Mouse (Mus musculus) C2C12 (cell line): ENCODE measurements around the gene Lats2. TPM values are rescaled to one million over a fixed set of nuclear protein-coding genes. Genes with fewer than 3 reads are reported as not detected.

Source experiments
- H3K27me3 ChIP-seq: one replicate; pipeline ENCODE4 v1.6.1; 2011; ENCODE audit not compliant: control insufficient read depth, insufficient read depth, insufficient read length
- H3K36me3 ChIP-seq: one replicate; pipeline ENCODE4 v1.6.1; 2011; ENCODE audit not compliant: control insufficient read depth, insufficient read depth
- H3K4me3 ChIP-seq: one replicate; pipeline ENCODE4 v1.5.1; 2011; ENCODE audit warnings: mild to moderate bottlenecking, control low read depth; ENCODE audit not compliant: poor library complexity, insufficient read depth, severe bottlenecking
- H3K79me2 ChIP-seq: one replicate; pipeline ENCODE4 v1.6.1; 2011; ENCODE audit not compliant: control insufficient read depth, insufficient read depth
- H3K79me3 ChIP-seq: one replicate; pipeline ENCODE4 v1.6.1; 2011; ENCODE audit warnings: low read depth, control low read depth
- H3ac ChIP-seq: one replicate; pipeline ENCODE3; 2011; ENCODE audit warnings: low read depth; ENCODE audit not compliant: control insufficient read depth, insufficient read length
- CEBPB ChIP-seq: IDR thresholded peaks from one replicate; pipeline ENCODE4 v1.6.1; 2011; ENCODE audit warnings: low read depth, mild to moderate bottlenecking, control low read depth, moderate library complexity
- CTCF ChIP-seq: IDR thresholded peaks from one replicate; pipeline ENCODE4 v1.5.1; 2011; ENCODE audit not compliant: control insufficient read depth, insufficient read depth, insufficient read length
- FOSL1 ChIP-seq: IDR thresholded peaks from one replicate; pipeline ENCODE4 v1.8.0; 2011; ENCODE audit warnings: mild to moderate bottlenecking, low read length; ENCODE audit not compliant: poor library complexity, insufficient read depth, severe bottlenecking
- MAX ChIP-seq: IDR thresholded peaks from one replicate; pipeline ENCODE4 v1.6.1; 2011; ENCODE audit warnings: mild to moderate bottlenecking, control low read depth
- MYOD1 ChIP-seq: IDR thresholded peaks from one replicate; pipeline ENCODE4 v1.6.1; 2011; ENCODE audit warnings: low read depth; ENCODE audit not compliant: control insufficient read depth, insufficient read length
- MYOG ChIP-seq: IDR thresholded peaks from one replicate; pipeline ENCODE4 v1.6.1; 2011; ENCODE audit not compliant: control insufficient read depth, insufficient read length; ENCODE audit errors: extremely low read depth
- USF1 ChIP-seq: IDR thresholded peaks from one replicate; pipeline ENCODE4 v1.6.1; 2011; ENCODE audit warnings: low read depth, mild to moderate bottlenecking, control low read depth, moderate library complexity
- polyA plus RNA-seq: library from polyadenylated mRNA; unstranded; fragments of >200 nt; fragmentation: generic; extraction: Trizol; gene quantifications from one replicate; pipeline ENCODE4 v1.2.1, GENCODE M21; 2012; ENCODE audit warnings: missing spikeins

Gene Lats2
- polyA plus RNA-seq, 1 experiment = 15.6 TPM

DNA sequence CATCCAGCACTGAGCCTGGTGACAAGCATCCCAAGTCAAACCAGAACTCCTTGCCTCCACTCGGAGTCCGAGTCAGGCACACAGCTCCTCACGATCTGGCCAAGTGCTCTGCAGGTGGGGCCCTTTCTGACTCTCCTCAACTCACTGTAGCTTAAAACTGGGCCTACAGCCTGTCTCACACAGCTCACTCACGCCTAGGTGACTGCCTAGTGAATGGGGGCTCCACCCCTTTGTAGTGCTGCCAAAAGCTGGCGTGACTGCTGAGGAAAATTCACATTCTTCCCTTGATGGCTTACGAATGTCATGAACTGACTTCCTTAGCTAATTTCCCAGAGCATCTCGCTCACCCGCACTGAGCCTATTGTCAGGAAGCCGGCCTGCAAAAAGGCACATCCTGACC lies 27.7 kb downstream of the Lats2 start:
- H3K36me3 ChIP-seq = peaks cover 36% of the 10 kb centered on the region
- no peaks in the 10 kb centered on the region for H3K27me3 ChIP-seq
- H3ac ChIP-seq = no peak overlapping the region
- peaks cover 92% of the 10 kb centered on the region for H3K79me2 ChIP-seq
- no peak overlapping the region for H3K4me3 ChIP-seq
- TF ChIP-seq MAX (no peak), CTCF (no peak), USF1 (no peak), MYOD1 (no peak), FOSL1 (no peak), CEBPB (no peak), MYOG (no peak)
- peaks cover 55% of the 10 kb centered on the region for H3K79me3 ChIP-seq

DNA sequence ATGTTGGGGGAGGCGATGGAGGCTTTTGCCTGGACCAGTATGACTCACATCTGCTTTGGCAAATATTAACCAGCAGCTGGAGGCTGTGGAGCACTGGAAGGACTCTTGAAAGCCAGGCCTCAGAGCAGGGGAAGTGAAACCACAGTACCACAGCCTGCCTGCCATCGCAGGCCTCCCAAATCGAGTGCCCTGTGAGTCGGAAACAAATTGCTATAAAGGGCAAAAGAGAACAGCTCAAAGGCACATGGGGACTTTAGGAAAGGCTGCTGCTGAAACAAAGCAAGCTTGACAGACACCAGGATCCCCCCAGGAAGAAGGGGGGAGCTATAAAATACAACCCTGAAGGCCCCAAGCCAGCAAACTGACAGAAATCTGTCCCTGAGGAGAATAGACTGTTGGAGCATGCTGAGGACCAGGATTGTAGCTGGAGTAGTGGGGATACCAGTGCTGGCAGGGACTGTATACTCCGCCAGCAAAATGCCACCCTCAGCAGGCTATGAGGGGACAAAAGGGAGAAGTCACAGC lies 28.2 kb downstream of the Lats2 start:
- TF ChIP-seq MYOG (no peak), MYOD1 (no peak), MAX (no peak), FOSL1 (no peak), CEBPB (no peak), CTCF (no peak), USF1 (no peak)
- no peak overlapping the region for H3K4me3 ChIP-seq
- H3K27me3 ChIP-seq = no peaks in the 10 kb centered on the region
- peaks cover 55% of the 10 kb centered on the region for H3K79me3 ChIP-seq
- H3ac ChIP-seq = no peak overlapping the region
- peaks cover 40% of the 10 kb centered on the region for H3K36me3 ChIP-seq
- peaks cover 92% of the 10 kb centered on the region for H3K79me2 ChIP-seq

DNA sequence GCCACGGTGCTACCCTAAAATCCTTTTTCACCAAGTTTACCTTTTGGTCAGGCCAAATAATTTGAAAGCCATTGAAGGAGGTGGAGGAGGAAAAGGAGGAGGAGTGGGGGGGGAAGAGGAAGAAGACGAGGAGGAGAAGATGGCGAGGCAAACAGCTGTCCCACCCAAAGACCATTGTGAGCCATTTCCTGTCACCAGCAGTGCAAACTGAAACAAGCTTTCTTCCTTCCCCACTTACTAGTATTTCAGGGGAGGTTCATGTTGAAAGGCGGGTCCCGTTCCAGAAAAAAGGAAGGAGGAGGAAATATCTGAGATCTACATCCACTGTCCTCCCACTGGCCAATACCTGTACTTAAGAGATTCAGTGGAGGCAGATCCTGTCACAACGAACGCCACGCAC lies 28.8 kb downstream of the Lats2 start:
- Histone ChIP-seq H3K4me3 (no peak overlapping the region), H3K27me3 (no peaks in the 10 kb centered on the region), H3K36me3 (peaks cover 42% of the 10 kb centered on the region), H3ac (no peak overlapping the region), H3K79me2 (peaks cover 92% of the 10 kb centered on the region), H3K79me3 (peaks cover 51% of the 10 kb centered on the region)
- TF ChIP-seq FOSL1 (no peak), MYOD1 (no peak), MYOG (no peak), CTCF (no peak), MAX (no peak), CEBPB (no peak), USF1 (no peak)

DNA sequence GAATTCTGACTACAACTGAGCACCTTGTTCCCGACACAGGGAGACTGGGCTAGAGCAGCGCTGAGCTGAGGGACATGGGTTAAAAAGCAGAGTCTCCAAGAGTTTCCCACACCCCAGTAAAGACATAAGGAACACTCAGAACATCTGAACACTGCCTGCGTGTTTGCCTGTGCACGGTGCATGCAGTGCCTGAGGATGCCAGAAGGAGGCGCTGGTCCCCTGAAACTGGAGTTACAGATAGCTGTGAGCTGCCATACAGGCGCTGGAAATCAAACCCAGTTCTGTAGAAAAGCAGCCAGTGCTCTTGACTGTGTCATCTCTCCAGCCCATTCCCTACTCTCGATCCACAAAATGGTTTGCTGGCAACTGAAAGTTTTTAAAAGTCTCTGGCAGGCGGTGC lies 32.0 kb downstream of the Lats2 start:
- Histone ChIP-seq H3K79me2 (peaks cover 95% of the 10 kb centered on the region), H3K4me3 (no peak overlapping the region), H3ac (no peak overlapping the region), H3K79me3 (peaks cover 45% of the 10 kb centered on the region), H3K36me3 (peaks cover 29% of the 10 kb centered on the region), H3K27me3 (no peaks in the 10 kb centered on the region)
- TF ChIP-seq MYOD1 (no peak), CEBPB (no peak), USF1 (no peak), MAX (no peak), FOSL1 (no peak), CTCF (no peak), MYOG (no peak)

DNA sequence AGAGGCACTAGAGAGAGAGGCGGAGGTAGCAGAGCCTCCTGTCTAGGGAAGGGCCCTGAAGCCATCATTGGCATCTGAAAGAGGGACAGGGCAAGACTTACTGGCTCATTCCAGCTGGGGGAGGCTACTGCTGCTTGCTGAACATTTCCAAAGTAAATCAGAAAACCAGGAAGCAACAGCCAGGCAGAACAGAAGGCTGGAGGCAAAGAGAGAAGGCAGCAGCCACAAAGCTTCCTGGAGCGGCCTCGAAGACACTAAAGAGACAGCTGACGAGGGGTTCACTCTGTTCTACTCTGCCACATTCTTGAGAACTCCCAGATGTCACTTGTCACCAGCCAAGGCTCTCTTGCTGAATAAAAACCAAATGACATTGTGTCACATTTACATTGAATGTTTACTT lies 33.7 kb downstream of the Lats2 start:
- H3K79me2 ChIP-seq = peaks cover 95% of the 10 kb centered on the region
- peaks cover 27% of the 10 kb centered on the region for H3K36me3 ChIP-seq
- peaks cover 52% of the 10 kb centered on the region for H3K79me3 ChIP-seq
- TF ChIP-seq CTCF = no peak
- TF ChIP-seq USF1 = no peak
- TF ChIP-seq CEBPB = no peak
- no peak for TF ChIP-seq FOSL1
- H3ac ChIP-seq = no peak overlapping the region
- no peak overlapping the region for H3K4me3 ChIP-seq
- H3K27me3 ChIP-seq = no peaks in the 10 kb centered on the region

DNA sequence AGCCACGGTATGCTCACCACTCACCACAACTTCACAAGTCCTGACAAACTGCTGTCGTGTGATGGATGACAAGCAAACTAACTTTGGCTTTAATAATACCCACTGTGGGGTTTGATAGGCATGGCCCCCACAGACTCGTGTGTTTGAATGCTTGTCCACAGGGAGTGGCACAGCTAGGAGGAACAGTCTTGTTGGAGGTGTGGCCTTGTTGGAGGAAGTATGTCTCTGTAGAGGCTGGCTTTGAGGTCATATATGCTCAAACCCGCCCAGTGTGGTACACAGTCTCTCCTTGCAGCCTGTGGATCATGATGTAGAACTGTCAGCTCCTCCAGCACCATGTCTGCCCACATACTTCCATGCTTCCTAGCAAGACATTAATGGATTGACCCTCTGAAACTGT lies 39.9 kb downstream of the Lats2 start:
- H3ac ChIP-seq = no peak overlapping the region
- no peaks in the 10 kb centered on the region for H3K27me3 ChIP-seq
- H3K36me3 ChIP-seq = peaks cover 23% of the 10 kb centered on the region
- peaks cover 100% of the 10 kb centered on the region for H3K79me2 ChIP-seq
- TF ChIP-seq CTCF (no peak), MYOG (no peak), MYOD1 (no peak), MAX (no peak), FOSL1 (no peak), CEBPB (no peak), USF1 (no peak)
- peaks cover 52% of the 10 kb centered on the region for H3K79me3 ChIP-seq
- no peak overlapping the region for H3K4me3 ChIP-seq
